Mouse (Mus musculus): ENCODE results near the gene Def6. TPM values are rescaled to one million over a fixed set of nuclear protein-coding genes. Genes with fewer than 3 reads are reported as not detected.

Def6 gene
- total RNA-seq (2022): 1 to 10 TPM; 2.5 to 4.0 (median 3.6) TPM

DNA sequence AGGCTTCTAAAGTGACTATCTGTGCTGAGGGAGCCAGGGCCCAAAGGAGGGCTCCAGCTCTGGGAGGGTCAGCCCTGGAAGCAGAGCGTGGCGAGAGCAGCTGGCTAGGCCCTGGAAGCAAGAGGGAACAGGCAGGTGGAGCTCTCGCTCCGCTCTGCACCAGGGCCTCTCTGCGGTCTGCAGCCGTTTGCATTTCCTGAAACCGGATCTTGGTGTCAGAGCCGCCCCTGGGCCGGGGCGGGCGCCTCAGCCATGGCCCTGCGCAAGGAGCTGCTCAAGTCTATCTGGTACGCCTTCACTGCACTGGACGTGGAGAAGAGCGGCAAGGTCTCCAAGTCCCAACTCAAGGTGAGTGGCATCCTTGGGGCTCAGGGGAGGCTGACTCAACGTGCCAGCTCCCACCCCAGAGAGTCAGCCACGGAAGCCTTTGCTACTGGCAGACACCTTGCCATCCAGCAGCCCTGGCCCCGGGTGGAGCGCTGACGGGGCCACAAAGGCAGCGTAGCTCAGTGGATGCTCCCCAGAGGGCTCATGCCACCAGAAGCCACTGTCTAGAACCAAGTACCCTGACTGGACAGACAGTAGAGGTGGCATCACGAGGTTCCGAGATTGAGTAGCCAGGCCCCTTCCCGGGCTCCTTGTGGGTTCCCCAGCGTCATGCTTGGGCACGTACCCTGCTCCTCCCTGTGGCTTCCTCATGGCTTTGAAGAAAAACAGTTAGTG is at the start of gene Def6:
Gene Def6, plus strand, starts transcription at position 188 of the 723 bp plus-strand sequence.
- DNase-seq (ENCODE audit: low spot score): peak; percentile 77

GRCm38 (mm10) chr17:28160361-28160760 is 47.2 kb upstream of the Def6 start:
- DNase-seq (ENCODE audit: low spot score): no peak

DNA sequence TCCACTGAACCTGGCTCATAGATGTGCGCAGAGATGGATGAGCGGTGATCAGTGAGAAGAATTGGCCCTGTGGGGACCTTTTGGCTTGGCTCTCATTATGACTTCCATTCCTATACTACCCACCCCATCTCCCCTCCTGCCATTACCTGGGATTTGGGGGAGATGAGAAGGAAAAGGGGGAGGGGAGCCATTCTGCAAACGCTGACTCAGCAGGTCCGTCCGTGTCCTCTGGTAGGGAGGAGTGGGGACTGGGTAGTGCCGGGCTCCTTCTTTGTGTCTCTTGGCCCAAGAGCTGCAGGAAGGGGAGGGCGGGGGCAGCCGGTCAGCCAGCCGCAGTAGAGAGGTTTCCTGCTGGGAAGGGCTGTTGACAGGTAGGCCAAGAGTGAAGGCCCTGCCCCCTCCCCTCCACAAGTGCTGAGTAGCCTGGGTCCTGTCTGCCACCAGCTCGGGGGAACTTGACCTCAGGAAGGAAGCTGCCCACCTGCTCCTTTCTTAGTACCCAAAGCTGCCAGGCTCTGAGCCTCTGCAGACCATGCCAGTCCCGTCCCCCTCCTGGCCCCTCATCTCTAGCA is 46.2 kb upstream of the Def6 start:
- DNase-seq (ENCODE audit: low spot score): no peak

- peak; percentile 70 for DNase-seq (ENCODE audit: low spot score)
Observed at GRCm38 (mm10) chr17:28163666-28164065, 43.9 kb upstream of the Def6 start.

- no peak for DNase-seq (ENCODE audit: low spot score)
Observed at GRCm38 (mm10) chr17:28170460-28171305, 36.9 kb upstream of the Def6 start.

DNA sequence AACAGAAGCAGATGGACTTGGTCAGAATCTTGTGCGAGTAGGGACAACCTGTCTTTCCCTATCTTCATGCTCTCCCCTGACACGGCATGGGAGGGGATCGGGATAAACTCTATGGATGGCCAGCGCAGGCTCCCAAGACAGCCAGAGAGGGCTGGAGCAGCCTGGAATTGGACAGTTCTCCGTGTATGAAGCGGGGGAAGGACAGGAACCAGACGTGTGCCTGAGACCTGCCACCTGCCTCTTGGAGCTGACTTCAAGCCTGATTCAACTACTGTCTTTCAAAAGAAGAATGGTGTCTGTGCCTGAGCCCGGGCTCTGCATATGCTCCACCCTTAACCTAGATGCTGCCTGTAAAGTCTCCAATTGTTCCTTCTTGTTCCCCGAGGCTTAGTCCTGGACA is 34.9 kb upstream of the Def6 start:
- no peak for DNase-seq (ENCODE audit: low spot score)

- peak; percentile 79 for DNase-seq (ENCODE audit: low spot score)
Observed at GRCm38 (mm10) chr17:28176775-28177539, 30.6 kb upstream of the Def6 start, which contains the start of gene Zfp523. TSS of gene Zfp523 (plus strand) at chr17:28177129.

DNA sequence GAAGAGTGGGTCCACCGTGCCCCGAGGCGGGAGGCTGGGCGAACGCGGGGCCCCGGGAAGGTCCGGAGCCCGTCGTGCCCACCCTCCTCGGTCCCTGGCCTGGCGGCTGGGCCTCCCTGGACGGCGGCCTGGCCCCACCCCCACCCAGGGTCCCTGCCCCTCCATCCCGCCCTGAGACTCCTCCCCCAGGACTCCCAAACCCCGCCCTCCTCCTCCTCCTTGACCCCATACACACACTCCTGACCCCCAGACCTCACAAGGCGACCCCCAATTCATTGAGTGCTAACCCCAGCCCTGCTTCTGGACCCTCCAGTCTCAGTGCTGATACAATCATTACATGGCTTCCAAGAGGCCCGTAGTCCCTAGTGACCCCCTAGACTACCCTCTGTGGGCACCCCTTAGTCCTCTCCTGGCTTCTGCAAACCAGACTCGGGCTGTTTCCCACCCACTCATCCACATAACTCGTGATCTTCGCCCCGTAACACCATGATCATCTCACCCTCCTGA is 30.0 kb upstream of the Def6 start:
- DNase-seq (ENCODE audit: low spot score): no peak

- DNase-seq (ENCODE audit: low spot score): peak; percentile 51
Observed at GRCm38 (mm10) chr17:28180331-28180730, 27.2 kb upstream of the Def6 start.

DNA sequence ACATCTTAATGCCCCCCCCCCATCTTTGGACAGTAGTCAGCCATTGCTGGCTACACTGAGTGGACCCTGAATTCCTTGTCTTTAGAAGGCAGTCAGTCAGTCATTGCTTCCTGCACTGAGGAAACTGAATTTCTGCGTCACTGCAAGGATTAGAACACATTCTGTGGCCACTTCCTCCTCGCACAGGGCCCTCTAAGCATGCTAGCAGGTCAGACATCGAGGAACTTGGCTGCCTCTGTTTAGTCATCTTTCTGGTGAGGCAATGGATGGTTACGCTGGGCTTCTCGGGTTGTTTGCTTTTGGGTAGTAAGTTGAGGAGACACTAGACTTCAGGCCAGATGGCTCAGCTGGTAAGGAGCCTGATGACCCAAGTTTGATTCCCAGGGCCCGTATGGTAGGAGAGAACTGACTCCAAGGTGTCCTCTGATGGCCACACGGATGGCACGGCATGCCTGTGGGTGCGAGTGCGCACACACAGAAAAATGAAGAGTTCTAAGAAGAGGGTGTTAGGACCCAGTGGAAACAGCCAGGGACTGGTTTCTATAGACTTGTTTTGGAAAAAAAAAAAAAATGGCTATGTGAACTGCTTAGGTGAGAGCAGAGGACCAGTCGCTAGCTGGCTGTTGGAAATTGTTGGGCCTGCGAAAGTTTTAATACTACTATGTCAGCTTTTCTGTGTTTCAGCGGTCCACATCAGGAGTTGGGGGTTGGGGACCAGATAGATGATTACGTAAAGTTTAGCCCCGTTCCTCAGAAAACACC is 26.6 kb upstream of the Def6 start:
- DNase-seq (ENCODE audit: low spot score): peak; percentile 35

- no peak for DNase-seq (ENCODE audit: low spot score)
Observed at GRCm38 (mm10) chr17:28184971-28185638, 22.5 kb upstream of the Def6 start.

DNA sequence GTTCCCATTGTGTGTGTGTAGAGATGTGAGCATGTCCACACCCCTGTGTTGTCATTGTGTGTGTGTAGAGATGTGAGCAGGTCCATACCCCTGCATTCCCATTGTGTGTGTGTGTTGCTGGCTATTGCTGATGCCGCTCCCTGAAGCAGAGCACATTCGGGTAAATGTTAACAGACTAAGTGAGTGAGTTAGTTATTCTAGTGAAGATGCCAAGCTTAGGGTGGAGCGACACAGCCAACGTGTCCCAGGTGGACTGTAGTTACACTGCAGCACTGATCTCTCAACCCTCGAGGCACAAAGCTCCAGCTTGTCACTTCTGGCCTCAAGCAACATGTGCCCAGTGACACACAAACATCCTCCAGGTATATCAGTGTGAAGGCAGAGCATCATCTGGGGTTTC is 19.3 kb upstream of the Def6 start:
- no peak for DNase-seq (ENCODE audit: low spot score)

- no peak for DNase-seq (ENCODE audit: low spot score)
Observed at GRCm38 (mm10) chr17:28192754-28193153, 14.8 kb upstream of the Def6 start.

- no peak for DNase-seq (ENCODE audit: low spot score)
Observed at GRCm38 (mm10) chr17:28193559-28193958, 14.0 kb upstream of the Def6 start.

DNA sequence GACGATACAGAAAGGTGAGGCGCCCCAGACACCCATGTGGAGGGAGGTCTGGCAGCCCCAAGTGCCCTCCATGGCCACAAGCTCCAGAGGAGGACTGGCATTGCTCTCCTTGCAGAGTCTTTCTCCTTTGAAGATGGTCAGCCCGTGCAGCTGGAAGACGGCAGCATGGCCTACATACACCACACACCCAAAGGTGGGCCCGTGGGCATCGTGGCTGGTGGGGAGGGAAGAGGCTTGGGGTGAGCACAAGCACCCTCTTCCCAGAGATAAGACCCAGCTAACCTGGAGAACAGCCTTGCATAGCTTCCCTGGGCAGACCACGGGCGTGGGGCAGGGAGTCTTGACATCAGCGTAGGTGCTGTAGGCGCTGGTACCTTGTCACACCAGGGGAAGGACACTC is 12.5 kb upstream of the Def6 start:
- DNase-seq (ENCODE audit: low spot score): no peak

DNA sequence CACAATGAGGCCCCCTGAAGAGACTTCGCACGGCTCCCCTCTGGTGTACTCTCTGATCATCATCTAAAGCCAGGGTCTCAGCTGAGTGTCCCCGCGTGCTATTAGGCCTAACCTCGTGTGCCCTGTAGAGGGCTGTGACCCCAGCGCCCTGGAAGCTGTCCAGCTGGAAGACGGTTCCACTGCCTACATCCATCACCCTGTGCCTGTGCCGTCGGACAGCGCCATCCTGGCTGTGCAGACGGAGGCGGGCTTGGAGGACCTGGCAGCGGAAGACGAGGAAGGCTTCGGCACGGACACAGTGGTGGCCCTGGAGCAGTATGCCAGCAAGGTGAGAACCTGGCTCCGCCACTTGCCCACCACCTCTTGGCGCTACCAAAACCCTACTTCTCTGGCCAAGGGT is 9.9 kb upstream of the Def6 start:
- DNase-seq (ENCODE audit: low spot score): no peak

- no peak for DNase-seq (ENCODE audit: low spot score)
Observed at GRCm38 (mm10) chr17:28201982-28202381, 5.6 kb upstream of the Def6 start.

GRCm38 (mm10) chr17:28204052-28204720 is 3.4 kb upstream of the Def6 start:
- no peak for DNase-seq (ENCODE audit: low spot score)

- DNase-seq (ENCODE audit: low spot score): no peak
Observed at GRCm38 (mm10) chr17:28205443-28205842, 2.1 kb upstream of the Def6 start.

DNA sequence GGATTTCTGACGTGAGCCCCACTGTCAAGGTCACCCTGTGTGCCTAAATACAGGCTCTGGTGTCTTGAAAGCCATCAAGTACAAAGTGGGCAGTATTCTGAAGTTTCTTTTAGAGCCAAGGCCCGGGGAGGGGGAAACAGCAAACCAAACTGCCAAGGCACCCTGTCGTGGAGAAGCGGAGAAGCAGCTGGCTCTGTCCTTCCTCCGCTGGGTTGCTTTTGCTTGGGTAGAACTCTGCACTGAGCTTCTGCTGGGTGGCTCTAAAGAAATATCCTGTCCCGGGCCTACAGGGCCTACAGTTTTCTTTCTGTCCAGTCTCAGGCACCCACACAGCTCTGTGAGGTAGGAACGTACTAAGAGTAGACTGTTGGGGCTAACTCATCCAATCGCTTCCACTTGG is 486 bp upstream of the Def6 start:
- DNase-seq (ENCODE audit: low spot score): no peak

Data from heart, adult 8-10 months (tissue).